Comparison of ENCODE assay signal across 13 mouse cellular contexts in the genomic region with DNA sequence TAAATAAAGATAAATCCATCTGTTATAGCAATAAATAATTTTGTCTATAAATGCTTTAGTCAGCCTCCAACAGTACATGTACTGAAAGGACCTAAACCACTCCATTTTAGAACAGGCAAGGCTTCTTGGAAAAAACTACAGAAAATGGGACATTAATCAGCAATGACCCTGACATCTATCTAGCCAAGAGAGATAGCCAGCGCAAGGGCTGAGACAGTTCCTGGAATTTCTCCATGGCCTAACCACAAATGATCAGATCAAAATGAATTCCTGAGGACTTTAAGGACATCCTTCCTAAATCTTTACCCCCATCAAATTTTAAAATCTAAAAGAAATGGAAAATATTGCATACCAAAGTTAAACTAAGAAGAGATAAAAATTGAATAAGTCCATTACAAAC.
"Had no signal": no experiment of that assay in that cellular context is flagged by ENCODE, and none has a peak within 500 bp of the region (broad histone marks: within the 10 kb centered on the region; RNA-seq: fewer than 3 reads in every experiment).

No protein-coding gene starts in this region.

- DNase-seq: lung, adult 18-20 months; lung, embryonic 14.5 days; lung, postnatal 10 days; lung, postnatal 4 days; midbrain, embryonic 14.5 days; retina, postnatal 1 day; right cerebral cortex, adult 18-20 months; right cerebral cortex, postnatal 25 days; right cerebral cortex, postnatal 4 days; spleen, adult 18-20 months; thymus, adult 18-20 months; thymus, postnatal 14 days; thymus, postnatal 36 days had no signal
